Mouse (Mus musculus): ENCODE results near the gene Rtp1.
A peak's percentile ranks its signal among the peaks of the same experiment; 100 is the strongest.

Rtp1 gene

DNA sequence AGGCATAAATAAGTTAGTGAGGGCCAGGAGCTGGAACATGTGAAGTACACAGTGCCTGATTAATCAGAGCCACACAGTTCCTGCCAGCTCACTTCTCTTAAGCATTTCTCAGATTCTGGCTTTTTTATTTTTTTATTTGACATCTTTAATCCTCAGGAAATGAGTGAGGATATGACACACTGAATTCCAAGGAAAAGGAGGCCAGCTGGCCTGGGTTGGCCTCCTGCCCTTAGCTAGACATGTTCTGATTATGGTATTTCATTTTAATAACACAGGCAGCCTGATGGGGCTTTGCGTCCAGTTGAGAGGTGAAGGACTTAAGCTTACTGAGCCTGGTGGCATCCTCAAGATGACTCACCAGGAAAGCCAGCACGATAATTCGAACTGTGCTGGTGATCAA, 27.6 kb downstream of the Rtp1 start:
- DNase-seq (ENCODE audit: low spot score) = peak; percentile 40

DNA sequence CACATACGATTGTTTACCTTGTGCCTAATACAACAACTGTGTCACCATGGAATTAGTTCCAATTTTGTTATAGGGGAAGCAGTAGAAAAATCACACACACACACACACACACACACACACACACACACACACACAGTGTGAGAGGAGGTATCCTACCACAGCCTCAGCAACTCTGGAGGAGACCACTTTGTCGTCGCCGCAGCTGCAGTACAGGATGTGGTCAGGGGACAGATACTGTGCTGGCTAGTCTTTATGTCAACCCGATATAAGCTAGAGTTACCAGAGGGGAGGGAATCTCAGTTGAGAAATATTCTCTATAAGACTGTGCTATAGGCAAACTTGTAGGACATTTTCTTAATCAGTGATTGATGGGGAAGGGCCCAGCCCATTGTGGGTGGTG, 28.4 kb downstream of the Rtp1 start:
- DNase-seq (ENCODE audit: low spot score) = no peak

DNA sequence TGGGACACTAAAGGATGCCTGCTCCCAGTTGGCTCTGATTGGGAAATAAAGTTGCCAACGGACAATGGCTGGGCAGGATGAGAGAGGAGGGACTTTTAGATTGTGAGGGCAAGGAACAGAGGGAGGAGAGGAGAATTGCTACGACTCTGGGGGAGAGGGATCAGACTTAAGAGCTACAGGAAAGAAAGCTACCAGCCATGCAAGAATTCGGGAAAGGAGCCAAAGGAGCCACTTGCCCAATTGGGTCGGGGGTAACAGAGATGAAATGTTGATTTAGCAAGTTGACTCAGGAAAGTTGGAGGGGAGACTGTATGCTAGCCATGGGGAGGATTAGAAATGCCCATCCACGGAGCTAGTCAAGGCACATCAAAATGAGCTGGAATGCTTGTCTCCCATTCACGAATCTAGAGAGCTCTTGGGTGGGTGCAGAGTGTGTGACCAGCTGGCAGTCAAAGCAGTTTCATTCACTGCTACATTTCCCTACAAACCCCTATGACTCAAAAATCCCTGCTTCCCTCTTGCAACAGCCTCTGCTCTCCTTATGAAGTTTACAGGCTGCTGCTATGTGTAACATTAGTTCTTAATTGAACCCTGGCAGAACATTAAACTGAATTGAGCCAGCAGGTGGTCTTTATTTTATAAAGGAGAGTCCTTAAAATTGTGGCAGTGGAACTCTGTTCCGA, 30.1 kb downstream of the Rtp1 start:
- peak; percentile 88 for DNase-seq (ENCODE audit: low spot score)

DNA sequence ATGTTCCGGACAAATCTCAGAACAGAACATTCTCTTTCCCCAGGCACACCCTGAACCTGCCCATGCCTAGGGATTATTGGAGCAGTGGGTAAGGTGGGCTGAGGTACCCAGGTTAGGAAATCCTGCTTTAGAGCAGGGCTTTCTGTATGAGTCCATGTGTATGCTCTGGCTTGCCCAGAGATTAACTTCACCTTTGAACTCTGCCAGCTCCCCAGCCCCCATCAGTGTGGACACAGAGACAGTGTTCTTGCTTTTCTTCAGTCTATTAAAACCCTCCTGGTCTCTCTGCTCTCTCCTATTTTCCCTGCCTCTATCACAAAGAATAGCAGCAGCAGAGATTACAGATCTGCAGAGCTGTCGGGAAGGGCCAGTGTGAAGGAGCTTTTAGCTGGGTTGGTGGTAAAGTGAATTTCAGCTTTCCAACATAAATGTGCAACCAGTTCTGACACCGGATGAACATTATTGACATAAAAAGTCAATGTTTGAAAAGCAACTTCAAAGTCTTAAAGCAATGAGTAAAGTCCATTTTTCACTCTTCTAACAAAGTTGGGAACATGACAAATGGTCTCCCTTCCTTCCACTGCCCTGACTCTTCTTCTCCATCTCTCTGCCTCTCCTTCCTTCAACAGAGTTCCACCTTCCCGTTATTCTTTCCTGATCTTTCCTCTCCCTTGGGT, 34.9 kb downstream of the Rtp1 start:
- DNase-seq (ENCODE audit: low spot score) = no peak

DNA sequence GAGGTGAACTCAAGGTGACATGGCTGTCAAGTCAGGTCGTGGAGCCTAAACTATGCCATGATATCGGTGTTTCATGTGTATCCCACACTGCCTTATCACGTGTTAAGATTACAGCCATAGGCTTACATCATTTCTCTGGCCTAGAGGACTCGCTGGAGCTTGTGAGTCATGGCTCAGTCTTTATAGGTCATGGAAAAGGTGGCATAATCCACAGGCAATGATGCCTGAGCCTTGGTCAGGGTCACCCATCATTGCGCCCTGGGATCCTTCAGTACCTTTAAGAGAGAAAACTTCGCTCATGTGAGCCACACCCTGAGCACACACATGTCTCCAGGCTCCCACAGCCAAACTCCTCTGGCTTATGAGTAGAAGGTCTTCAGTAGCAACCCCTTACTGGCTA, 42.6 kb downstream of the Rtp1 start:
- no peak for DNase-seq (ENCODE audit: low spot score)

DNA sequence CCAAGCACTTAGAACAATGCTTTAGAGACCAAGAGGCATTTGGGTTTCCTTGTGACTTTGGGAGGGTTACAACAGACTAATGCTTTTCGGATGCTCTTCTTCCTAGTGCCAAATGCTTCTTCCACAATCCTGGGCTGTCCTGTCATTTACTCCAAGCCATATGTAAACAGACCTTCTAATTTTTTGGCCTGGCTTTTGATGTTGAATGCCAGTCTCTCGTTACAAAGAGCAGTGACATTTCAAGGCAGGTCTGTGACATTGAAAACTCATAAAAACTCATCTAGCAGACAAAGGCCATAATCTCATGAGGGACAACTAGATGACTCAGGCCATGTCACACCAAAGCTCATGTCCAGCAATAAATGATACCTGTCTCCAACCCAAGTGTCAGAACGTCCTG, 43.1 kb downstream of the Rtp1 start:
- no peak for DNase-seq (ENCODE audit: low spot score)

DNA sequence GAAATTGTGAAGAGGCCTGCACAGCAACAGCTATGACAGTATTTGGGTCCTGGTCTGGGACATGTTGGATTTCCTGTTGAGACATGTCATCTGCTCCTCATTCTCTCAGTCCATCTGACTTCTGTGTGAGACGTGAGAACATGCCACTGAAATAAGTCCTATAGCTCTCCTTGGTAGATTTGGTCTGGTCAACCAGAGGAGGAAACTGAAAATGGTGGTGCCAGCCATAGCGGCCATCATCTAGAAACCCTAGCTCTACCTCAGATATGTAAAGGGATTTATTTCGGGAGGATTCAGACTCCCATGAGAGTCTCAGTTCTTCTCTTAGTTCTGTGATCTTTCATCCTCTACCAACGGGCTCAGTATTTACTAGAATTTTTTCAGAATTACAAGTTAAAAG, 46.7 kb downstream of the Rtp1 start:
- no peak for DNase-seq (ENCODE audit: low spot score)

DNA sequence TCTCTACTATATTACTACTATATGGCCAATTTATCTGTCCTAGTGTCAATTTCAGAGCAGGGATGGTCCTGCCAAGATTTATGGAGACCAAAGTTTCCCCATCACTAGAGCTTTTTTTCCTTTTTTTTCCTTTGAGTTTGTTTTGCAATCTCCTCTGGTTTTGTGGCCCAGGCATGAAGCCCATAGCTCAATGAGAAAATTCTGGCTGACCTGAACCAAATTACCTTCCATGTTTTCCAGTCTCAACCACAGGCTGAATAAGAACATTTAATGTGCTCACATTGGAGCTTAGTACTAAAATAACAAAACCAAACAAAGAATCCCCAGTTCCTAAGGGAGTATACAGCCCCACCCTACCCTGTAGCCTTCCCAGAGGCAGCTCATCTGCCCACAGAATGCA, 47.7 kb downstream of the Rtp1 start:
- peak; percentile 52 for DNase-seq (ENCODE audit: low spot score)

DNA sequence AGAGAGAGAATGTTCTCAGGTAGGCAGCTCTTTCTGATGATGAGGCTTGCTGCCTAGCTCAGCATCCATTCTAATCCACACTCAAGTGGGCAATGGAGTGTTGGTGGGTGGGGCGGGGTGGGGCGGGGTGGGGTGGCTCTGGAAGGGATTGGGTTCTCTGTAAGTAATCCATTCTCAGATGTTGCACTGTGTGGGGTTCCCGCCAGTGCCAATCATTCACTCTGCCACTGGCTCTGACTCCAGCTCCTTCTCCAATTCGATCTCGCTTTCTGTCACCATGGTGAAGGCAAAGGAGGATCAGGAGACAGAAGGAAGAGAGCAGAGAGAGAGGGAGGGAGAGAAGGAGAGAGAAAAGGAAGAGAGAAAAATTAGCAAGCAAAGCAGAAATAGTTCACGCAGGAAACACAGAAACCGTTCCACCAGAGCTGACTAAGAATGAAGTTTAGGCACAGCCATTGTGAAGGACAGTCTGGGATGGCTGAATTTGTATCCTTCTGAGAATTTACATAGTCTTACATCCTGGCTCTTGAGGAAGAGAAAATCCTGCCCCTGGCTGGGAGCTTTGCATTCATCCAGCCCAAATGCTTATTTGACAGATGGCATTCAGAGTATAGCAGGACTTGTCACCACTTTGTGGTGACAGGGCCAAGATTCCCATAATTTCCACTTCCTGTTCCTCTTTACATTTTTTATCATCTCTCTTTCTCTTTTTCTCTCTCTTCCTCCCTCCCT, 51.1 kb downstream of the Rtp1 start:
- no peak for DNase-seq (ENCODE audit: low spot score)

DNA sequence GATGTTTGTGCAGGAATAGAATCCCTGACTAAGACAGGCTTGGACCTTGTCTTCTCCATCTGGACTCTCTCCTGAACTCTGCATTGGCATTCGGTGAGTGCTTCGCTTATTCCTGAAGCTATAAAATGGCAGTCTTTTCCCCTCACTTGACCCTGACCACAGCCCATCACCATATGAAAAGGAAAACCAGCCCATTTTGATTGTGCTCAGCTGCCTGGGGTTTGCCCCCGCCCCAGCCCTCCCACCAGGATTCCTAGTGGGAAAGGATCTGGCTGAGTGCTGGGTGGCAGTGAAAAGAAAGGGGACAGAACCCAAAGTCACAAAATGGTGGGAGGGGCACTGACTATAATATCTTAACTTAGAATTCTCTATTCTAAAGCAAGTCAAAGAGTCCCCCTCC, 53.3 kb downstream of the Rtp1 start:
- no peak for DNase-seq (ENCODE audit: low spot score)

DNA sequence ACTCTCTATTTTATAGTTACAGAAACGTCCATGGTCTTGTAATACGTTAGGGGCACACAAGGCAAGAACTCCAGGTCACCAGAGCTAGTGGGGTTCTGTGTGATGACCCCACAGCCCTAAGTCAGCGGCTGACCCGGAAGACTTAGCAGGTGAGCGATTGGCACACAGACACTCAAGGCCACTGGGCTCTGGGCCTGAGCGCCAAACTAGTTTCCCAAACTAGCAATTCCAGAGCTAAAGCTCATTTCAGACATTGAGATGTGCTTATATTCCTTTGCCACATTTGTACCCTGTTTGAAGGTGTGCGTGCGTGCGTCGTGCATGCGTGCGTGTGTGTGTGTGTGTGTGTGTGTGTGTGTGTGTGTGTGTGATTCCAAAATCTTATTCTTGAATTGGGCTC, 53.9 kb downstream of the Rtp1 start:
- no peak for DNase-seq (ENCODE audit: low spot score)

DNA sequence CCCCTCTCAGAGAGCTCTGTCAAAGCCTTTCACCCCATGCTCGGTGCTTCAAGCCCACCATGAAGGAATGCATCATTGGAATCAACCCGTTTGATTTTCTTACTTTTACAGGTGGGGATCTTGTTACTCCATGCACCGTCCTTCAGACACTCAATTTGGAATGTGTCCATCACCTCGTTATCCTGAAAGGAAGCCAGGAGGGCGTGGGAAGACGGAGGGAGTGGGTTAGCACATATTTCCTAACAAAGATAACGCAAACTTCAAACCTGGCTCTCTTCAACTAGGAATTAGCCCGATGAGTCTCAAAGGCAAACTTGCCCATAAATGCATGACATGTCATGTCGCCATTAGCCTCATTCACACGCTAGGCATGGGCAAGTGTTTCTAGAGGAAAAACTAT, 54.4 kb downstream of the Rtp1 start:
- no peak for DNase-seq (ENCODE audit: low spot score)
